Mouse (Mus musculus): ENCODE measurements around the gene Adtrp. TPM values are rescaled to one million over a fixed set of nuclear protein-coding genes. Genes with fewer than 3 reads are reported as not detected.

Gene Adtrp
- polyA plus RNA-seq, 1 experiment from 2014 or later, result 0.47 TPM

- Histone ChIP-seq H3K27me3 (replicated peaks) (no peaks in the 10 kb centered on the region), H3K4me3 (replicated peaks) (no peak overlapping the region), H3K4me1 (no peaks in the 10 kb centered on the region), H3K36me3 (no peaks in the 10 kb centered on the region), H3K27ac (replicated peaks) (no peak overlapping the region), H3K9me3 (replicated peaks) (no peaks in the 10 kb centered on the region), H3K9ac (replicated peaks) (no peak overlapping the region), H3K4me2 (no peak overlapping the region)
- 83% methylated on average over 4 of the region's 4 CpGs for WGBS
- ATAC-seq (ENCODE audit: low FRiP score), result no peak
Measured at GRCm38 (mm10) chr13:41767941-41768340, 79.5 kb downstream of the Adtrp start.

GRCm38 (mm10) chr13:41761986-41762385 is 85.5 kb downstream of the Adtrp start:
- no peak overlapping the region for H3K4me3 ChIP-seq (replicated peaks)
- no peak overlapping the region for H3K4me2 ChIP-seq
- no peaks in the 10 kb centered on the region for H3K9me3 ChIP-seq (replicated peaks)
- WGBS, result 91% methylated on average over 3 of the region's 3 CpGs
- peaks cover 25% of the 10 kb centered on the region for H3K4me1 ChIP-seq
- no peak overlapping the region for H3K9ac ChIP-seq (replicated peaks)
- no peak for ATAC-seq (ENCODE audit: low FRiP score)
- no peaks in the 10 kb centered on the region for H3K36me3 ChIP-seq
- no peak overlapping the region for H3K27ac ChIP-seq (replicated peaks)
- H3K27me3 ChIP-seq (replicated peaks), result no peaks in the 10 kb centered on the region

GRCm38 (mm10) chr13:41760484-41760883 is 87.0 kb downstream of the Adtrp start:
- H3K4me1 ChIP-seq, result peaks cover 25% of the 10 kb centered on the region
- no peak overlapping the region for H3K27ac ChIP-seq (replicated peaks)
- no peak overlapping the region for H3K4me2 ChIP-seq
- no peak overlapping the region for H3K9ac ChIP-seq (replicated peaks)
- no peaks in the 10 kb centered on the region for H3K27me3 ChIP-seq (replicated peaks)
- no peak overlapping the region for H3K4me3 ChIP-seq (replicated peaks)
- H3K36me3 ChIP-seq, result no peaks in the 10 kb centered on the region
- 30% methylated on average over 10 of the region's 10 CpGs for WGBS
- ATAC-seq (ENCODE audit: low FRiP score), result 0 out of 2 replicates have a peak, but pooled peaks have one; percentile 41
- H3K9me3 ChIP-seq (replicated peaks), result no peaks in the 10 kb centered on the region

- peak; percentile 53; the same call in 1 of the 2 replicates for ATAC-seq (ENCODE audit: low FRiP score)
- WGBS, result 41% methylated on average over 19 of the region's 19 CpGs
- Histone ChIP-seq H3K4me2 (no peak overlapping the region), H3K4me1 (peaks cover 25% of the 10 kb centered on the region), H3K4me3 (replicated peaks) (no peak overlapping the region), H3K36me3 (no peaks in the 10 kb centered on the region), H3K27me3 (replicated peaks) (no peaks in the 10 kb centered on the region), H3K9ac (replicated peaks) (no peak overlapping the region), H3K27ac (replicated peaks) (no peak overlapping the region), H3K9me3 (replicated peaks) (no peaks in the 10 kb centered on the region)
Measured at GRCm38 (mm10) chr13:41758550-41759465, 88.7 kb downstream of the Adtrp start.

GRCm38 (mm10) chr13:41753114-41753513 is 94.4 kb downstream of the Adtrp start:
- Histone ChIP-seq H3K36me3 (no peaks in the 10 kb centered on the region), H3K4me2 (no peak overlapping the region), H3K27me3 (replicated peaks) (no peaks in the 10 kb centered on the region), H3K4me1 (no peaks in the 10 kb centered on the region), H3K9ac (replicated peaks) (no peak overlapping the region), H3K9me3 (replicated peaks) (no peaks in the 10 kb centered on the region), H3K4me3 (replicated peaks) (no peak overlapping the region), H3K27ac (replicated peaks) (no peak overlapping the region)
- no peak for ATAC-seq (ENCODE audit: low FRiP score)
- 83% methylated on average over 5 of the region's 5 CpGs for WGBS

- Histone ChIP-seq H3K9ac (replicated peaks) (no peak overlapping the region), H3K27ac (replicated peaks) (no peak overlapping the region), H3K27me3 (replicated peaks) (no peaks in the 10 kb centered on the region), H3K4me1 (no peaks in the 10 kb centered on the region), H3K9me3 (replicated peaks) (no peaks in the 10 kb centered on the region), H3K4me2 (no peak overlapping the region), H3K4me3 (replicated peaks) (no peak overlapping the region), H3K36me3 (no peaks in the 10 kb centered on the region)
- no peak for ATAC-seq (ENCODE audit: low FRiP score)
- 56% methylated on average over 5 of the region's 5 CpGs for WGBS
Measured at GRCm38 (mm10) chr13:41750481-41750880, 97.0 kb downstream of the Adtrp start.

GRCm38 (mm10) chr13:41748866-41749265 is 98.6 kb downstream of the Adtrp start:
- no peak for ATAC-seq (ENCODE audit: low FRiP score)
- Histone ChIP-seq H3K9me3 (replicated peaks) (no peaks in the 10 kb centered on the region), H3K9ac (replicated peaks) (no peak overlapping the region), H3K4me2 (no peak overlapping the region), H3K4me3 (replicated peaks) (no peak overlapping the region), H3K27me3 (replicated peaks) (no peaks in the 10 kb centered on the region), H3K27ac (replicated peaks) (no peak overlapping the region), H3K36me3 (no peaks in the 10 kb centered on the region), H3K4me1 (no peaks in the 10 kb centered on the region)
- 88% methylated on average over 9 of the region's 9 CpGs for WGBS

- Histone ChIP-seq H3K9me3 (replicated peaks) (no peaks in the 10 kb centered on the region), H3K4me1 (no peaks in the 10 kb centered on the region), H3K4me2 (no peak overlapping the region), H3K36me3 (no peaks in the 10 kb centered on the region), H3K27me3 (replicated peaks) (no peaks in the 10 kb centered on the region), H3K9ac (replicated peaks) (no peak overlapping the region), H3K4me3 (replicated peaks) (no peak overlapping the region), H3K27ac (replicated peaks) (no peak overlapping the region)
- ATAC-seq (ENCODE audit: low FRiP score), result no peak
- 65% methylated on average over 4 of the region's 4 CpGs for WGBS
Measured at GRCm38 (mm10) chr13:41747691-41748090, 99.8 kb downstream of the Adtrp start.

GRCm38 (mm10) chr13:41746971-41747615 is 100.4 kb downstream of the Adtrp start:
- Histone ChIP-seq H3K36me3 (no peaks in the 10 kb centered on the region), H3K4me2 (no peak overlapping the region), H3K27ac (replicated peaks) (no peak overlapping the region), H3K27me3 (replicated peaks) (no peaks in the 10 kb centered on the region), H3K9ac (replicated peaks) (no peak overlapping the region), H3K9me3 (replicated peaks) (no peaks in the 10 kb centered on the region), H3K4me1 (no peaks in the 10 kb centered on the region), H3K4me3 (replicated peaks) (no peak overlapping the region)
- peak; percentile 59 for ATAC-seq (ENCODE audit: low FRiP score)
- WGBS, result 57% methylated on average over 8 of the region's 8 CpGs

- no peak for ATAC-seq (ENCODE audit: low FRiP score)
- WGBS, result 82% methylated on average over 5 of the region's 5 CpGs
- no peaks in the 10 kb centered on the region for H3K27me3 ChIP-seq (replicated peaks)
Measured at GRCm38 (mm10) chr13:41740456-41741085, 106.9 kb downstream of the Adtrp start.

GRCm38 (mm10) chr13:41737628-41738309 is 109.7 kb downstream of the Adtrp start:
- Histone ChIP-seq H3K9me3 (replicated peaks) (no peaks in the 10 kb centered on the region), H3K4me2 (no peak overlapping the region), H3K4me3 (replicated peaks) (no peak overlapping the region), H3K4me1 (no peaks in the 10 kb centered on the region), H3K36me3 (no peaks in the 10 kb centered on the region), H3K27me3 (replicated peaks) (no peaks in the 10 kb centered on the region), H3K27ac (replicated peaks) (no peak overlapping the region), H3K9ac (replicated peaks) (no peak overlapping the region)
- 61% methylated on average over 10 of the region's 10 CpGs for WGBS
- ATAC-seq (ENCODE audit: low FRiP score), result peak; percentile 47; the same call in 1 of the 2 replicates

More at GRCm38 (mm10) chr13:41740456-41741085, 106.9 kb downstream of the Adtrp start:
- Histone ChIP-seq H3K4me1 (no peaks in the 10 kb centered on the region), H3K9ac (replicated peaks) (no peak overlapping the region), H3K4me3 (replicated peaks) (no peak overlapping the region), H3K9me3 (replicated peaks) (no peaks in the 10 kb centered on the region), H3K4me2 (no peak overlapping the region), H3K36me3 (no peaks in the 10 kb centered on the region), H3K27ac (replicated peaks) (no peak overlapping the region)

All from neural tube, embryonic 15.5 days (tissue).